Mouse (Mus musculus) testis, adult 2 months (tissue): ENCODE measurements around the gene Tjap1.

Source experiments
- CTCF ChIP-seq: fragments of 200-500 bp; IDR thresholded peaks from 2 replicates; pipeline ENCODE4 v1.5.1; 2012; ENCODE audit warnings: low read depth, mild to moderate bottlenecking, inconsistent platforms, low read length, moderate library complexity; ENCODE audit not compliant: control insufficient read depth, insufficient read depth, insufficient replicate concordance
- POLR2A ChIP-seq: fragments of 200-500 bp; IDR thresholded peaks from 2 replicates; pipeline ENCODE4 v1.6.1; 2012; ENCODE audit warnings: low read depth, mild to moderate bottlenecking, inconsistent platforms, low read length, moderate library complexity; ENCODE audit not compliant: control insufficient read depth

DNA sequence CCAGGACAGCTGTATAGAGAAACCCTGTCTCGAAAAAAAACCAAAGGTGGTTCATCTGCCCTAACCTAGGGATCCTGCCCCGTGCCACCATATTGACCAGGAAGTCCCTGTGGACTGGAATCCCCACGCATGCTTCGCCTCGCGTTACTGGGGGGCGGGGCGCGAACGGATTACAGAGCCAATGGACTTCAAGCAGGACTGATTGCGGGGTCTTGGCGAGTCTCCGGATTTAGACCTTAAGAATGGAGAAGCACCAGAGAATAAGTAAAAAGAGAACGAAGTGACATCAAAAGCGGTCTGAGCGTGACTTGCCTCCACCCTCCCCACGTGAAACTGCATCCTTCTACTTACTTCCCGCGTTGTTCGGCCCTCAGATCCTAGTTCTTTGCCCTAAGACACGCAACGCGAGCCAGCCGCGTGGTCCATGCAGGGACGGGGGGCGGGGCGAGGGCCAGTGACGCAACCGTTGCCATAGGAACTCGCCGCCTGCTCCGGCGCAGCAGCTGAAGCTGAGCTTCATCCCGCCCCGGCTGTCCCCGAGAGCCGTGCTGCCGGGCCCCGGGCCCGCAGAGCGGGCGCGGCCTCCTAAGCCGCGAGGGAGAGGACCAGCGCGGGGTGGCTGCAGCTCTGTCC, 29.3 kb downstream of the Tjap1 start, which contains the start of gene Lrrc73:
- TF ChIP-seq CTCF, result no peak; the same call in 1 of the 2 replicates
- peak; percentile 58; the same call in 1 of the 2 replicates for TF ChIP-seq POLR2A
